Mouse (Mus musculus): Measurements from ENCODE around the gene Itpripl1. TPM values are rescaled to one million over a fixed set of nuclear protein-coding genes. Genes with fewer than 3 reads are reported as not detected.
"Not testable (repeated sequence)": the region's sequence is repeated elsewhere in the genome, so short reads cannot be mapped to it uniquely, and the experiment has no call there.

Itpripl1 gene
- 13.9 and 16.7 TPM in 2 replicates for polyA plus RNA-seq (2016; fragmentation: Nextera tagmentation; extraction: Ambion mirVana)

DNA sequence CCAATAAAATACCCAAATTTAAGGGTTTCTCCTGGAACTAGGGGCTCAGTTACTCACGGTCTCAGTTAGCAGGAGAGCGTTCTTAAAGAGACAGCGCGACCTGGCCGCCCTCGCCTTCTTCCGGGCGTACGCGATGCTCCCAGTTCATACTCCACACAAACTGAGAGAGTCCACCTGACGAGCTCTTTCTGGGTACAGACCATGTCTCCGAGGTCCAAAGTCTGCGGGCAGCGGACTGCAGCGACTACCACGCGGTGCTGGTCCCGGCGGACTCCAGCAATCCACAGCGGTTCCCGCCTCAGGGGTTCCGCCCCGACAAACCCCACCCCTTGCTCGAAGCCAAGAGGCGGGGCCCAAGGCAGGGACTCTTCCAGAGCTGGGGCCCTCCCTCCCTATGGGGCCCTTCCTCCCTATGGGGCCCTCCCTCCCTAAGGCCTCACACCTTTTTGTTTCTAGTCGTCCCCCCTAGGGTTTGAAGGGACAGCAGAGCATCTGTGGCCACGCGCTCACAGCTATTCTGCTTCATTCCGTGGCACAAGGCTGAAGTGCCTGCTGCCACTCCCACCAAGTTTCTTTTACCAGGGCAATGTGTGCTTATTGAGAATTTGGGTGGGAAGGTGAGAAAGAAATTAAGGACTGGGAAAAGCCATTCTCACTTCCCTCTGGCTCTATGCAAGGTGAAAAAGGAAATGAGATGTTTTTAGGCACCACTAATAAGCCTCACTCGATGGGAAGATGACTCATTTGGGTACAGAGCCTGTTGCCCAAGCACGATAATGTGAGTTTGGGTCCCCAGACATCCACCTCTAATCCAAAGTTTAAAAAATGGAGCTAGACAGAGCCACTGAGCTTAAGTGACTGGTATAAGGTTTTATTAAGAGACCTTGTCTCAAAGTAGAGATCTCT is at the start of gene Itpripl1:
Gene Itpripl1 (minus strand): TSS at position 285 of the 906 bp plus-strand sequence.
- ATAC-seq (ENCODE audit: low FRiP score): peak; percentile 89
- H3K4me2 ChIP-seq (replicated peaks): peak within 1 kb of the TSS; percentile 88

DNA sequence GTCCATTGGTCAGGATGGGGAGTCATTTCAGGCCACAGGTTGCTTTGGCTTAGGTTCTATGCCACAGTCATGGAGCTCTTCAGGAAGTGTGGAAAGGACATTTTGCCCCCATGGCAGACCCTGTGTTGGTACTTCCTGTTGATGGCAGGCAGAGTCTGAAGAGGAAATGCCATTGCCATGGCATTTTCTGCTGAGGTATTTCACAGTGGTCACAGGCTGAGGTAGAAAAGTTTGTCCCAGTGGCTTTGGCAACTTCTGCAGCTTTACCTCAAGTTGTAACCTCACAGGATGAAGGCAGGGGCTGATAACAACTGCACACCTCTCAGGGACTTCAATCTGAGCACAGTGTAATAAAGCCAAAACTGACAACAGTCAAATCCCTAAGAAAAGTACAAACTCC is 46.3 kb upstream of the Itpripl1 start:
- Histone ChIP-seq H3K4me1 (no peaks in the 10 kb centered on the region), H3K4me3 (no peak overlapping the region), H3K9ac (no peak overlapping the region), H3K4me2 (replicated peaks) (no peak overlapping the region), H3K9me3 (replicated peaks) (no peaks in the 10 kb centered on the region), H3K27ac (no peak overlapping the region), H3K36me3 (no peaks in the 10 kb centered on the region), H3K27me3 (no peaks in the 10 kb centered on the region)
- no peak for ATAC-seq (ENCODE audit: low FRiP score)

More for the DNA sequence above, at the start of gene Itpripl1:
- Histone ChIP-seq H3K9ac (peak within 1 kb of the TSS; percentile 61), H3K4me3 (peak within 1 kb of the TSS; percentile 55), H3K27ac (no peak within 1 kb of the TSS), H3K27me3 (no peaks in the 10 kb centered on the region), H3K4me1 (peaks cover 12% of the 10 kb centered on the region), H3K9me3 (replicated peaks) (0 out of 2 replicates have a peak, but pooled peaks cover 2% of the 10 kb centered on the region), H3K36me3 (0 out of 2 replicates have a peak, but pooled peaks cover 5% of the 10 kb centered on the region)
- 3% methylated on average over 31 of the region's 31 CpGs for WGBS

DNA sequence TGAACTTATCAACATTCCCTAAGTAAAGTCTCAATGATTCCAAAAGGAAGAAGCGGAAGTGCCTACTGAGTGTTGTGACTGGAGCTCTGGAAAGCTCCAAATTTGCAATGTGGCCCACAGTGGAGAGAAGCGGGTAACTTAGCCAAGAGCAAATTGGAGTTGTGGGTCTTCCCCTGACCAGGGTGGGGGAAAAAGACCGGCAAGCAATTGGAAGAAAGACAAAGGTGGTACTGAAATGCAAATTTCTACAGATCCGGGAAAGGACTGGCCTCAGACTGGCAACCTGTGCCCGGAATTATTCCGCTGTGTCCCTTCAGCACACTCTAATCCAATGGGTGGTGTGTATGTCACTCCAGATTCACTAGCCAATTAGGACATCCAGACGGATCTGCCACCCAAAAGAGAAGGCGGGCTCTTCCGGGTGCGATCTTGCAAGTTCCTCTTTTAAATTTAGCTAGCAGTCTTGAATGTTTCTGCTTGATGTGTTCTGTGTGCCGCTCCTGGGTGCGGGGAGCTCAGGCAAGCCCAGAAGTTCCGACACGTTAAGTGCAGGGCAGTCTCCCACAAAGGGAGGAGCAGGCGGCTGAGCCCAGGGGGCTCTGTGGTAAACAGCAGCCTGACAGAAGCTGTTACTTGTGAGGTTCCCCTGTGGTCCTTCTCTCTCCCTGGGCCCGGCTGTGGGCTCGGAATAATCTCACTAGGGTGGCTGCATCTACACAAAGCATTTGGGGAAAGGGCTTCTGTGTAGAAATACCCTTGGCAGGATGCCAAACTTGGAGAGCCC is 39.5 kb upstream of the Itpripl1 start:
- Histone ChIP-seq H3K4me2 (replicated peaks) (peak overlapping the region; percentile 58), H3K27ac (peak overlapping the region; percentile 81), H3K27me3 (peaks cover 6% of the 10 kb centered on the region; the same call in 1 of the 2 replicates), H3K9ac (peak overlapping the region; percentile 64), H3K9me3 (replicated peaks) (no peaks in the 10 kb centered on the region), H3K4me3 (peak overlapping the region; percentile 48), H3K4me1 (peaks cover 7% of the 10 kb centered on the region; the same call in 1 of the 2 replicates), H3K36me3 (no peaks in the 10 kb centered on the region)
- WGBS: 2% methylated on average over 17 of the region's 17 CpGs
- ATAC-seq (ENCODE audit: low FRiP score): peak; percentile 100

DNA sequence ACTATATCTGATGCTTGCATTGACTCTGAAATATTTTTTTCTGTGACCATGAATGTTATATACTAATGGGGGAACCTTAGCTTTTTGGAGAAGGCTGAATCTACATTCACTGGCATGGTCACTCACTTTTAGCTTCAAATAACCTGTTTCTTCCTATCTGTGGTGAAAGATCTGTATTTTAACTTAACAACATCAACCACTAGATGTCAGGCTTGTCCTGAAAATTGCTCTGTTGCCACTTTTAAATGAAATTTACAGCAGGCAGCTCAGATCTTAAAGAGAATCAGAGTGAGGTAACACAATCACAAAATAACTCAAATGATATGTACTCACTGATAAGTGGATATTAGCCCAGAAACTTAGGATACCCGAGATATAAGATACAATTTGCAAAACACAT is 23.0 kb upstream of the Itpripl1 start:
- 6% methylated on average over 1 of the region's 1 CpGs for WGBS
- not testable (repeated sequence) for H3K27ac ChIP-seq; H3K4me2 ChIP-seq (replicated peaks); H3K27me3 ChIP-seq; H3K4me3 ChIP-seq; H3K4me1 ChIP-seq; H3K9ac ChIP-seq; H3K36me3 ChIP-seq; ATAC-seq (ENCODE audit: low FRiP score); H3K9me3 ChIP-seq (replicated peaks)

GRCm38 (mm10) chr2:127165675-127166074 is 22.4 kb upstream of the Itpripl1 start:
- Histone ChIP-seq H3K36me3 (no peaks in the 10 kb centered on the region), H3K27ac (no peak overlapping the region), H3K9me3 (replicated peaks) (no peaks in the 10 kb centered on the region), H3K9ac (no peak overlapping the region), H3K4me1 (no peaks in the 10 kb centered on the region), H3K4me3 (no peak overlapping the region), H3K4me2 (replicated peaks) (no peak overlapping the region), H3K27me3 (no peaks in the 10 kb centered on the region)
- 67% methylated on average over 4 of the region's 4 CpGs for WGBS
- no peak for ATAC-seq (ENCODE audit: low FRiP score)

- no peak overlapping the region for H3K27ac ChIP-seq
- no peak for ATAC-seq (ENCODE audit: low FRiP score)
- 84% methylated on average over 3 of the region's 3 CpGs for WGBS
Observed at GRCm38 (mm10) chr2:127145699-127146098, 2.5 kb upstream of the Itpripl1 start.

GRCm38 (mm10) chr2:127142577-127143157 is 575 bp downstream of the Itpripl1 start:
- Histone ChIP-seq H3K9me3 (replicated peaks) (0 out of 2 replicates have a peak, but pooled peaks cover 2% of the 10 kb centered on the region), H3K4me1 (peaks cover 15% of the 10 kb centered on the region), H3K36me3 (0 out of 2 replicates have a peak, but pooled peaks cover 5% of the 10 kb centered on the region), H3K4me2 (replicated peaks) (peak overlapping the region; percentile 88), H3K27ac (no peak overlapping the region), H3K9ac (peak overlapping the region; percentile 61), H3K4me3 (peak overlapping the region; percentile 55), H3K27me3 (no peaks in the 10 kb centered on the region)
- 20% methylated on average over 6 of the region's 6 CpGs for WGBS
- ATAC-seq (ENCODE audit: low FRiP score): no peak

More at GRCm38 (mm10) chr2:127145699-127146098, 2.5 kb upstream of the Itpripl1 start:
- Histone ChIP-seq H3K9ac (no peak overlapping the region), H3K4me3 (no peak overlapping the region), H3K9me3 (replicated peaks) (no peaks in the 10 kb centered on the region), H3K4me1 (peaks cover 12% of the 10 kb centered on the region), H3K4me2 (replicated peaks) (no peak overlapping the region), H3K27me3 (no peaks in the 10 kb centered on the region), H3K36me3 (no peaks in the 10 kb centered on the region)

DNA sequence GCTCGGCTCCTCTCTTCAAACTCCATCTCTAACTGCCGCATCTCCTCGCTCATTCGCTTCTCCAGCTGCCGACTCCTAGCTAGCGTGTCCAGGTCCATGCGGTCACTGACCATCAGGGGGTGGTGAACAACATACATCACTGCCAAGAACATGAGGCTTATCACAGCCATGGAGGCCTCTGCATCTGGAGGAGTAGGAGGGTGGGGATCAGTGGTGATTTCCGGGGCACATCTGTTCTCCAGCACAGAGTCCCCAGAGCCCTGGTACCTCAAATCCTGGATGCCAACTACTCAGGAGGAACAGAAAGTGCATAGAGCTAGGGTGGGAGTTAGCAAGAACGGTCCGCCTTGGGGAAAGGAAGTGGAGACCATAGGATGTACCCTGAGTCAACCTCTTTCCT is 1.2 kb downstream of the Itpripl1 start:
- WGBS: 84% methylated on average over 10 of the region's 10 CpGs
- Histone ChIP-seq H3K4me1 (peaks cover 20% of the 10 kb centered on the region), H3K4me2 (replicated peaks) (peak overlapping the region; percentile 88), H3K36me3 (0 out of 2 replicates have a peak, but pooled peaks cover 5% of the 10 kb centered on the region), H3K9me3 (replicated peaks) (0 out of 2 replicates have a peak, but pooled peaks cover 2% of the 10 kb centered on the region), H3K27ac (no peak overlapping the region), H3K9ac (no peak overlapping the region), H3K27me3 (no peaks in the 10 kb centered on the region), H3K4me3 (no peak overlapping the region)
- ATAC-seq (ENCODE audit: low FRiP score): no peak

DNA sequence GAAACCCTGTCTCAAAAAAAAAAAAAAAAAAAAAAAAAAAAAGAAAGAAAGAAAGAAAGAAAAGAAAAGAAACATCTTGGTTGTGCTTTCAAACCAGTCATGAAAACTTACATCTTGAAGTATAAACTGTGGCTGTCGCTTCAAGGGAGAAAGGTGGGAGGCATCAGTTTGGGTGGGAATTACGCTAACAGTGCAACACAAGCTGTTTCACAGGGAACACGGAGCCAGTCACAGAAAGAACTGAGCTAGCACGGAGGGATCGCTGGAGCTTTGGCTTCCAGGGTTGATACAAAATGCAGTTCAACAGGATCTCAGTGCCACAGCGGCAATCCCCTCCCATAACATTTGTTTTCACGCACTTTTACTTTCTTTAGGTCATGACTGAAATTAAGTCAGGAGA is 3.2 kb downstream of the Itpripl1 start:
- Histone ChIP-seq H3K36me3 (0 out of 2 replicates have a peak, but pooled peaks cover 5% of the 10 kb centered on the region), H3K27me3 (no peaks in the 10 kb centered on the region), H3K4me3 (no peak overlapping the region), H3K9ac (no peak overlapping the region), H3K4me2 (replicated peaks) (no peak overlapping the region), H3K9me3 (replicated peaks) (0 out of 2 replicates have a peak, but pooled peaks cover 2% of the 10 kb centered on the region), H3K4me1 (peaks cover 26% of the 10 kb centered on the region), H3K27ac (no peak overlapping the region)
- 98% methylated on average over 7 of the region's 7 CpGs for WGBS
- ATAC-seq (ENCODE audit: low FRiP score): no peak

DNA sequence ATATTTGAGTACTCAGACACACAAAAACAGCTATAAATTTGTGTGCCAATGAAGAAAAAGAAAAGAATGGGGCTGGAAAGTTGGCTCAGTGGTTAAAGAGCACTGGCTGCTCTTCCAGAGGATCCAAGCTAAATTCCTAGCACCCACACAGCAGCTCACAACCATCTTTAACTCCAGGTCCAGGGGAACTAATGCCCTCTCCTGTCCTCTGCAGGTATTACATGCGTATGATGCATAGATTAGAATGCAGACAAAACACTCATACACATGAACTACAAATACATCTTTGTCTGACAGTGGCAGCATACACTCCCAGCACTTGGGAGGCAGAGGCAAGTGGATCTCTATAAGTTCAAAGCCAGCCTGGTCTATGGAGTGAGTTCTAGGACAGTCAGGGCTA is 3.6 kb downstream of the Itpripl1 start:
- no peak overlapping the region for H3K9ac ChIP-seq
- peaks cover 26% of the 10 kb centered on the region for H3K4me1 ChIP-seq
- H3K9me3 ChIP-seq (replicated peaks): 0 out of 2 replicates have a peak, but pooled peaks cover 2% of the 10 kb centered on the region
- no peak overlapping the region for H3K27ac ChIP-seq
- H3K27me3 ChIP-seq: no peaks in the 10 kb centered on the region
- no peak overlapping the region for H3K4me2 ChIP-seq (replicated peaks)
- ATAC-seq (ENCODE audit: low FRiP score): no peak
- H3K4me3 ChIP-seq: no peak overlapping the region
- 96% methylated on average over 1 of the region's 1 CpGs for WGBS
- 0 out of 2 replicates have a peak, but pooled peaks cover 5% of the 10 kb centered on the region for H3K36me3 ChIP-seq

DNA sequence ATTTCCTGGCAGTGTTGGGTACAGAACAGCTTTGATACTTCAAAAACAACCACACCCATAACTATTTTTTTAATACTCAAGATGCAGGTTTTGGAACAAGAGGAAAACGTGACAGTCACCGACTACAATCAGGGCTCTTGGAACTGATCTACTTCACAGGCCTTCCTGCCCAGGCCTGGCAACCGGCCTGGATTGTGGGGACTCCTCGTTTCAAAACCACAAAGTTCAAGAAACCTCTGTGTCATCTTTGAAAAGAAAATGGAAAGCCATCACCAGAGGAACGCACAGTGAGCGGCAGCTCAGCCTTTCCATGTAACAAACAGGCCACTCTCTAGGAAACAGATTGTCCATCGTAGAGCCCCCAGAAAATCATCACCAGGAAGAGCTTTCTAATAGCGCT is 4.1 kb downstream of the Itpripl1 start:
- Histone ChIP-seq H3K9me3 (replicated peaks) (0 out of 2 replicates have a peak, but pooled peaks cover 2% of the 10 kb centered on the region), H3K36me3 (0 out of 2 replicates have a peak, but pooled peaks cover 5% of the 10 kb centered on the region), H3K4me2 (replicated peaks) (no peak overlapping the region), H3K27ac (no peak overlapping the region), H3K4me1 (peaks cover 26% of the 10 kb centered on the region), H3K9ac (no peak overlapping the region), H3K27me3 (no peaks in the 10 kb centered on the region), H3K4me3 (no peak overlapping the region)
- ATAC-seq (ENCODE audit: low FRiP score): no peak
- WGBS: 95% methylated on average over 8 of the region's 8 CpGs

Data from hindbrain, embryonic 12.5 days (tissue).